Mouse (Mus musculus): ENCODE measurements around the gene Usp12.

GRCm38 (mm10) chr5:146753181-146753580 lies 41.6 kb downstream of the Usp12 start:
- no peak for TF ChIP-seq CTCF (IDR thresholded peaks at IDR 0.05; ENCODE audit: borderline replicate concordance, insufficient read depth, low read depth, low read length)
- TF ChIP-seq POLR2A (IDR thresholded peaks at IDR 0.05; ENCODE audit: borderline replicate concordance, insufficient read depth, low read length), result no peak
